Mouse (Mus musculus): ENCODE results near the gene Klhl5. TPM values are rescaled to one million over a fixed set of nuclear protein-coding genes. Genes with fewer than 3 reads are reported as not detected.

Gene Klhl5
- 10 to 100 TPM in 1 of 2 experiments, 1 to 10 TPM in 1; 2.2 to 15.4 TPM for polyA plus RNA-seq (2012; fragmentation: generic; extraction: Trizol)

DNA sequence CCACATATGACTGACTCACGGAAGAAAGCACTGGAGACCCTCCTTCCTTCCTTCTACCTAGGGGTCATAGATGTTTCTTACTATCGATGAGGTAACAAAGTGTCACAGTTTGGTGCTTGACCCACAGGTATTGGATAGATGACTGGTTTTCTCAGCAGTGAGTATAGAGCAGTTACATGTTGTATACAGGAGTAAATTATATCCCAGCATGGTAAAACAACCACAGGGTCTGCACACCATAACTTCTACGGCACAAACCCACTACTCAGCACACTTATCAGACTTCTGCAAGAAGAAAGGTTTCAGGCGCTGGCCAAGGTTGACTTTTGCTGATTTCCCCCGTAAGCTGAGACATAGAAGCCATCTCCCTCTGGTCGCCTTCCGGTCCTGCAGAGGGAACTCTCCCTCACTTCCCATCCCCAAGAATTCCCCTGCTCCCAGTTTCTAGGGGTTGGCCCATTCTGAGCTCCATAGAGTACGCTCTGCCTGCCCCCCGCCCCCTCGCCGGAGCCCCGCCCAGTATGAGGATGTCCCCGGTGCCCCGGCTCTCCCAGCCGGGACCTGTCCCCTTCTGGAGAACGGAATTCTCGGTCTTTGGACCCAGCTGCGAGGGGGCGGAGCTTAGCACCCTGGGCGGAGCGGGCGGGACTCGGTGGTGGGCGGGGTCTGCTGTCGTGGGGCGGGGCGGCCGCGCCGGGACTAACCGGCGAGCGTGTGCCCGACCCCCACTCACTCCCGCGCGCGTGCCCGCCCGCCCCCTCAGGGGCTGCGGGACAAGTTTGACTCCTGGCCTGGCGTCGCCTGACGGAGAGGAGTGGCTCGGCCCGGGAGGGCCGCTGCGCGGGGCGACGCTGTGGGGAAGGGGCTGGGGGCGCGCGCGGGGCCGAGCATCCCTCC is at the start of gene Klhl5:
Gene Klhl5, plus strand, starts transcription at position 664 of the 897 bp plus-strand sequence.

GRCm38 (mm10) chr5:65091921-65092320 is 15.4 kb upstream of the Klhl5 start, which contains the start of gene Tmem156:
Gene Tmem156 (minus strand): TSS chr5:65092132.

DNA sequence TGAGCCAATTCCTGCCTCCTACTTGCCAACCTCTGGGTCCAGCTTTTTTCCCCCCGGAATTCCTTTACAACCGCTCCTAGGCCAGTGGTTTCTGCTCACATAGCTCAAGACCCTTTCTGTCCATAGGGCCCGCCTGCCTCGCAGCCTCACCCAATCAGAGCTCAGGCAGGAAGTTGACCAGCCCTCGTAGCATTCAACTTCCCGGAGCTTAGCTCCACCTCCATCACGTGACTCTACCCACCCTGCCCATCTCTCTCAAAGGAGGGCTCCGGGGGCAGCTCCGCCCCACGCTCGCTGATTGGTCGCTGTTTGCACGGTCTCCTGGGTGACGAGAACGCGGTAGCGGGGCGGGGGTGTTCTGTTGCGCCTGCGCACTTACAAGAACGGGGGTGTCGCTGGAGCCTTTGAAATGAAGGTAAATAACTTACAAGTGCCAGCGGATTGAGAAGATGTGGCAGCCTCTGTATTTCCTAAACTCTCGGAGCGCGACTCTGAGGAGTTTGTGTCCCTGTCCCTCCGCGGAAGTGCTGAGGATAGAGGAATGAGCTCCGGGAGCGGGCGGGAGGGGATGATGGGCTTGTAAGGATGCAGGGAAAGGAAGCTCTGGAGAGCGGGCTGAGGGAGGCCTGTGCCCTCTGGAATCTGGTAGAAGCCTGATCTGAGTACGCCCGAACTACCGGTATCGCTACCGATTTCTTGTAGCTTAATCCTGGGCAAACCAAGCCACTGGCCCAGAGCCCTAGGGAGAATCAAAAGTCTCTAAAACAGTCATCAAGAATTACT is 92.2 kb downstream of the Klhl5 start, which contains the start of gene Wdr19:
Gene Wdr19, plus strand, starts transcription at position 351 of the 783 bp plus-strand sequence.

Other genes starting within 250 kb of the Klhl5 start
- 1 to 10 TPM in 1 of 2 experiments, under 1 TPM in 1; 0.02 to 1.2 TPM for gene Tlr1, start 174.0 kb upstream of the Klhl5 start, polyA plus RNA-seq (2012; fragmentation: generic; extraction: Trizol)
- gene Tlr6, start 147.4 kb upstream of the Klhl5 start, polyA plus RNA-seq (2012; fragmentation: generic; extraction: Trizol), result 1 to 10 TPM in 1 of 2 experiments, under 1 TPM in 1; 0.07 to 2.7 TPM
- 10 to 100 TPM in 1 of 2 experiments, 1 to 10 TPM in 1; 2.0 to 45.0 TPM for gene Fam114a1, start 137.5 kb upstream of the Klhl5 start, polyA plus RNA-seq (2012; fragmentation: generic; extraction: Trizol)
- gene Tmem156, start 15.4 kb upstream of the Klhl5 start, polyA plus RNA-seq (2012; fragmentation: generic; extraction: Trizol), result not detected
- 10 to 100 TPM in 1 of 2 experiments, under 1 TPM in 1; 0.80 to 13.3 TPM for gene Wdr19, start 92.2 kb downstream of the Klhl5 start, polyA plus RNA-seq (2012; fragmentation: generic; extraction: Trizol)
- gene Rfc1, start 228.1 kb downstream of the Klhl5 start, polyA plus RNA-seq (2012; fragmentation: generic; extraction: Trizol), result 10 to 100 TPM in 1 of 2 experiments, 1 to 10 TPM in 1; 2.2 to 10.5 TPM
- under 1 TPM; 0.01 to 0.06 TPM for gene Klb, start 240.8 kb downstream of the Klhl5 start, polyA plus RNA-seq (2012; fragmentation: generic; extraction: Trizol)